Mouse (Mus musculus) layer of hippocampus, postnatal 10 days (tissue): ENCODE measurements around the gene Olfr827. TPM values are rescaled to one million over a fixed set of nuclear protein-coding genes. Genes with fewer than 3 reads are reported as not detected.

Experiments
- DNase-seq, 2 experiments: peaks; one replicate each; pipeline ENCODE4 v3.0.0; 2021; ENCODE audit warnings: low spot score in 2 of 2
- long read RNA-seq: library from polyadenylated mRNA; stranded (forward); transcript quantifications from one replicate; pipeline ENCODE4 v2.0.0, GENCODE M21; 2023
- total RNA-seq, 2 experiments: library from RNA; stranded (reverse); gene quantifications; 2 replicates each; pipeline ENCODE4 v1.2.3; 2021

Olfr827 gene
- not detected for total RNA-seq
- long read RNA-seq, result 0 reads

- no peak for DNase-seq
These were observed at the start of gene Olfr827 for GRCm38 (mm10) chr10:130214303-130214702. TSS of gene Olfr827 (minus strand) at chr10:130214403.

- DNase-seq, result peak; percentile 59 to 71
These were observed 49.0 kb upstream of the Olfr827 start for GRCm38 (mm10) chr10:130263203-130263602.

GRCm38 (mm10) chr10:130259483-130259882, 45.3 kb upstream of the Olfr827 start:
- no peak for DNase-seq

GRCm38 (mm10) chr10:130244271-130244670, 30.1 kb upstream of the Olfr827 start:
- DNase-seq, result peak in 1 of 2 experiments; percentile 21

GRCm38 (mm10) chr10:130238318-130239209, 24.4 kb upstream of the Olfr827 start:
- DNase-seq, result no peak

- DNase-seq, result no peak
These were observed 20.4 kb upstream of the Olfr827 start for GRCm38 (mm10) chr10:130234576-130234975.

- DNase-seq, result no peak
These were observed 17.9 kb upstream of the Olfr827 start for GRCm38 (mm10) chr10:130232117-130232516.

- DNase-seq, result no peak
These were observed 15.4 kb upstream of the Olfr827 start for GRCm38 (mm10) chr10:130229584-130229983.

GRCm38 (mm10) chr10:130228246-130228645, 14.0 kb upstream of the Olfr827 start:
- DNase-seq, result peak; percentile 63 to 76

- no peak for DNase-seq
These were observed 10.8 kb upstream of the Olfr827 start for GRCm38 (mm10) chr10:130225034-130225433.

GRCm38 (mm10) chr10:130184086-130184485, 30.1 kb downstream of the Olfr827 start, which contains the start of gene Olfr826:
TSS of gene Olfr826 (minus strand) at chr10:130184186.
- no peak for DNase-seq

GRCm38 (mm10) chr10:130166666-130167065, 47.5 kb downstream of the Olfr827 start, which contains the start of gene Olfr825:
TSS of gene Olfr825 (minus strand) at chr10:130166766.
- DNase-seq, result no peak

GRCm38 (mm10) chr10:130165196-130165595, 49.0 kb downstream of the Olfr827 start:
- DNase-seq, result no peak

Other genes starting within 250 kb of the Olfr827 start
- gene Olfr819, start 247.1 kb downstream of the Olfr827 start, total RNA-seq, result not detected
- gene Olfr247, start 238.3 kb downstream of the Olfr827 start, total RNA-seq, result not detected
- gene Gm10310, start 229.3 kb downstream of the Olfr827 start, total RNA-seq, result not detected
- not detected for gene Olfr820, start 201.8 kb downstream of the Olfr827 start, total RNA-seq
- gene Olfr821, start 184.1 kb downstream of the Olfr827 start, total RNA-seq, result not detected
- not detected for gene Olfr822, start 143.2 kb downstream of the Olfr827 start, total RNA-seq
- not detected for gene Olfr823, start 99.0 kb downstream of the Olfr827 start, total RNA-seq
- not detected for gene Olfr824, start 84.4 kb downstream of the Olfr827 start, total RNA-seq
- not detected for gene Olfr825, start 47.6 kb downstream of the Olfr827 start, total RNA-seq
- not detected for gene Olfr826, start 30.2 kb downstream of the Olfr827 start, total RNA-seq
- gene Neurod4, start 65.8 kb upstream of the Olfr827 start, total RNA-seq, result under 1 TPM; 0.62 to 0.69 TPM
- 1 to 10 TPM; 1.6 to 1.9 TPM for gene Tespa1, start 108.5 kb upstream of the Olfr827 start, total RNA-seq
- under 1 TPM; 0.04 to 0.18 TPM for gene Vmn2r84, start 179.9 kb upstream of the Olfr827 start, total RNA-seq
- gene Vmn2r85, start 215.3 kb upstream of the Olfr827 start, total RNA-seq, result under 1 TPM; 0.21 to 0.25 TPM
- gene Vmn2r86, start 241.6 kb upstream of the Olfr827 start, total RNA-seq, result under 1 TPM; 0.09 to 0.11 TPM